Mouse (Mus musculus) hindbrain, embryonic 11.5 days (tissue): ENCODE data around the gene Olfr509. TPM values are rescaled to one million over a fixed set of nuclear protein-coding genes. Genes with fewer than 3 reads are reported as not detected.
"Not testable (repeated sequence)": the region's sequence is repeated elsewhere in the genome, so short reads cannot be mapped to it uniquely, and the experiment has no call there.

Experiments used
- ATAC-seq: fragments of 200-750 bp; cut with Nextera tagmentation; 2 replicates; pipeline ENCODE4 v1.8.0; 2017; ENCODE audit warnings: mild to moderate bottlenecking, moderate TSS enrichment, moderate library complexity; ENCODE audit not compliant: low FRiP score
- DNase-seq: peaks from one replicate; pipeline ENCODE4 v3.0.0-alpha.2; 2015; ENCODE audit warnings: low spot score
- H3K27ac ChIP-seq: fragments of 300-500 bp; sonication (generic); 2 replicates; pipeline ENCODE4 v1.5.1; 2014; ENCODE audit warnings: mild to moderate bottlenecking, low read depth, low read length
- H3K27me3 ChIP-seq: fragments of 300-500 bp; sonication (generic); 2 replicates; pipeline ENCODE4 v1.6.1; 2014; ENCODE audit warnings: mild to moderate bottlenecking, low read length, moderate library complexity, mixed read lengths; ENCODE audit not compliant: control insufficient read depth, insufficient read depth
- H3K36me3 ChIP-seq: fragments of 300-500 bp; sonication (generic); 2 replicates; pipeline ENCODE4 v1.6.1; 2014; ENCODE audit warnings: mild to moderate bottlenecking, low read length, moderate library complexity, mixed read lengths; ENCODE audit not compliant: control insufficient read depth, insufficient read depth
- H3K4me1 ChIP-seq: fragments of 300-500 bp; sonication (generic); replicated peaks from 2 replicates; pipeline ENCODE4 v1.6.1; 2014; ENCODE audit warnings: low read length, mixed read lengths; ENCODE audit not compliant: control insufficient read depth, insufficient read depth
- H3K4me2 ChIP-seq: fragments of 300-500 bp; sonication (generic); replicated peaks from 2 replicates; pipeline ENCODE4 v1.6.1; 2014; ENCODE audit warnings: mild to moderate bottlenecking, low read depth, low read length
- H3K4me3 ChIP-seq: fragments of 300-500 bp; sonication (generic); 2 replicates; pipeline ENCODE4 v1.5.1; 2014; ENCODE audit warnings: low read depth, low read length
- H3K9ac ChIP-seq: fragments of 300-500 bp; sonication (generic); 2 replicates; pipeline ENCODE4 v1.6.1; 2014; ENCODE audit warnings: low read depth, low read length
- H3K9me3 ChIP-seq: fragments of 300-500 bp; sonication (generic); 2 replicates; pipeline ENCODE4 v1.6.1; 2016; ENCODE audit warnings: low read length; ENCODE audit not compliant: control insufficient read depth
- WGBS: fragments of 180-500 bp; shearing (Covaris S2); extraction: QIAGEN DNeasy Blood & Tissue Kit; methylation state at CpG from one replicate; pipeline ENCODE4 v1.1.7; 2014; 5-methylcytosine and 5-hydroxymethylcytosine counted together
- polyA plus RNA-seq: library from polyadenylated mRNA; unstranded; fragments of >200 nt; fragmentation: Nextera tagmentation; extraction: Ambion mirVana; gene quantifications from 2 replicates; pipeline ENCODE4 v1.2.1, GENCODE M21; 2014

Gene Olfr509
- polyA plus RNA-seq, 1 experiment from 2014 or later = not detected

- Histone ChIP-seq H3K4me3 (no peak within 1 kb of the TSS), H3K9me3 (no peaks in the 10 kb centered on the region), H3K27ac (no peak within 1 kb of the TSS), H3K9ac (no peak within 1 kb of the TSS), H3K4me1 (no peaks in the 10 kb centered on the region), H3K36me3 (no peaks in the 10 kb centered on the region), H3K4me2 (no peak within 1 kb of the TSS), H3K27me3 (no peaks in the 10 kb centered on the region)
- DNase-seq = no peak
- no peak for ATAC-seq
Measured at GRCm38 (mm10) chr7:108610487-108610886, 41.2 kb downstream of the Olfr509 start, which contains the start of gene Olfr506. Olfr506 (plus strand) TSS chr7:108610787.

- ATAC-seq, H3K9ac ChIP-seq, H3K27ac ChIP-seq, H3K27me3 ChIP-seq, H3K36me3 ChIP-seq, H3K4me2 ChIP-seq, H3K4me3 ChIP-seq, DNase-seq, H3K9me3 ChIP-seq, H3K4me1 ChIP-seq: not testable (repeated sequence)
- WGBS = 82% methylated on average over 3 of the region's 3 CpGs
Measured at GRCm38 (mm10) chr7:108601916-108602315, 49.8 kb downstream of the Olfr509 start.

Other genes with a start within 250 kb of the Olfr509 start
- not detected in 2 replicates for gene Olfr497, start 231.5 kb downstream of the Olfr509 start, polyA plus RNA-seq
- not detected in 2 replicates for gene Olfr498, start 186.6 kb downstream of the Olfr509 start, polyA plus RNA-seq
- not detected in 2 replicates for gene Olfr502, start 126.8 kb downstream of the Olfr509 start, polyA plus RNA-seq
- not detected in 2 replicates for gene Olfr503, start 107.4 kb downstream of the Olfr509 start, polyA plus RNA-seq
- not detected in 2 replicates for gene Olfr504, start 86.1 kb downstream of the Olfr509 start, polyA plus RNA-seq
- not detected in 2 replicates for gene Olfr506, start 41.1 kb downstream of the Olfr509 start, polyA plus RNA-seq
- gene Olfr507, start 30.1 kb downstream of the Olfr509 start, polyA plus RNA-seq = not detected in 2 replicates
- not detected in 2 replicates for gene Olfr508, start 21.9 kb downstream of the Olfr509 start, polyA plus RNA-seq
- not detected in 2 replicates for gene Olfr510, start 14.5 kb upstream of the Olfr509 start, polyA plus RNA-seq
- gene Olfr512, start 61.4 kb upstream of the Olfr509 start, polyA plus RNA-seq = not detected in 2 replicates
- not detected in 2 replicates for gene Olfr513, start 99.1 kb upstream of the Olfr509 start, polyA plus RNA-seq
- not detected in 2 replicates for gene Olfr514, start 174.1 kb upstream of the Olfr509 start, polyA plus RNA-seq
- gene Olfr516, start 198.6 kb upstream of the Olfr509 start, polyA plus RNA-seq = not detected in 2 replicates
- not detected in 2 replicates for gene Olfr517, start 220.5 kb upstream of the Olfr509 start, polyA plus RNA-seq
- not detected in 2 replicates for gene Olfr518, start 233.1 kb upstream of the Olfr509 start, polyA plus RNA-seq
- not detected in 2 replicates for gene Olfr519, start 242.5 kb upstream of the Olfr509 start, polyA plus RNA-seq